Mouse (Mus musculus): Measurements from ENCODE around the gene Apbb2.

DNA sequence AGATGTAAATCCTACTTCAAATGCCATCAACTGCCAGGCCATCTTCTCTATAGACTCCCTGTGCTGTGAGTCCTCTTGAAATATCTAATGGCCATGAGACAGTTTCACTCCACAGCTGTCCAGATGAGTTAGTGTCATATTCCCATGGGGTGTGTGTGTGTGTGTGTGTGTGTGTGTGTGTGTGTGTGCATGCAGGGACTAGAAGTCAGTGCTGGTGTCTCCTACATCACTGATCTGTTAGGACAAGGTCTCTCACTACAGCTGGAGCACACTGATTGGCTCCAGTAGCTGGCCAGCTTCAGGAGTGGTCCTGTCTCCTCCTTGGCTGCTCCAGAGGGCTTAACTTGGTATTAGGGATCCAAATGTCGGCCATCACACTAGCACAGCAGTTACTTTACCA, 113.5 kb downstream of the Apbb2 start:
- TF ChIP-seq EP300 (IDR thresholded peaks at IDR 0.05; ENCODE audit: low read depth): no peak
- TF ChIP-seq CTCF (IDR thresholded peaks at IDR 0.05; ENCODE audit: low read depth): no peak

Measured in heart, postnatal 0 days (tissue).